Mouse (Mus musculus): Measurements from ENCODE around the gene Gramd4. TPM values are rescaled to one million over a fixed set of nuclear protein-coding genes. Genes with fewer than 3 reads are reported as not detected.

The Gramd4 gene
- polyA plus RNA-seq, 1 experiment from 2014 or later = 15.2 TPM

DNA sequence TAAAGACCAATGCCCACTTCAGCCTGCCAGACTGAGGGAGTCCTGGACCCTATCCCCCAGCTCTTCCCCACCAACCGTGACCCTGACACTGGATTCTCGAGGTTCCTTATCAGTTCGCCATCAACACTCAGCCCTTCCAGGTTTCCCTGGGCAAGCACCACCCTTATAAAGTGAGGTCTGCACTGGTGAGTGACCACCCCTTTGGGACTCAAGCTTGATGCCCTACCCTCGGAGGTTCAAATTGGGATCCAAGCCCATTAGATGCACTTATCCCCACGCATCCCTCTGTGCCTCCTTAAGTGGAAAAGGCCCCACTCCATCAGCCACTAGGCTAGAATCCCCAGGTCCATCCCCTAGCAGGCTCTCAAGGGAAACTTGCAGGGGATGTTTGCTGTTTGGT is 126.6 kb downstream of the Gramd4 start:
- H3K27me3 ChIP-seq (replicated peaks) = no peaks in the 10 kb centered on the region
- H3K9ac ChIP-seq = no peak overlapping the region
- 68% methylated on average over 5 of the region's 5 CpGs for WGBS
- peak overlapping the region; percentile 88 for H3K4me2 ChIP-seq
- H3K4me3 ChIP-seq (replicated peaks) = no peak overlapping the region
- H3K36me3 ChIP-seq = no peaks in the 10 kb centered on the region
- no peak overlapping the region for H3K27ac ChIP-seq
- H3K4me1 ChIP-seq = peaks cover 34% of the 10 kb centered on the region
- no peak for ATAC-seq (ENCODE audit: insufficient read depth, low FRiP score, low read depth)
- no peaks in the 10 kb centered on the region for H3K9me3 ChIP-seq

DNA sequence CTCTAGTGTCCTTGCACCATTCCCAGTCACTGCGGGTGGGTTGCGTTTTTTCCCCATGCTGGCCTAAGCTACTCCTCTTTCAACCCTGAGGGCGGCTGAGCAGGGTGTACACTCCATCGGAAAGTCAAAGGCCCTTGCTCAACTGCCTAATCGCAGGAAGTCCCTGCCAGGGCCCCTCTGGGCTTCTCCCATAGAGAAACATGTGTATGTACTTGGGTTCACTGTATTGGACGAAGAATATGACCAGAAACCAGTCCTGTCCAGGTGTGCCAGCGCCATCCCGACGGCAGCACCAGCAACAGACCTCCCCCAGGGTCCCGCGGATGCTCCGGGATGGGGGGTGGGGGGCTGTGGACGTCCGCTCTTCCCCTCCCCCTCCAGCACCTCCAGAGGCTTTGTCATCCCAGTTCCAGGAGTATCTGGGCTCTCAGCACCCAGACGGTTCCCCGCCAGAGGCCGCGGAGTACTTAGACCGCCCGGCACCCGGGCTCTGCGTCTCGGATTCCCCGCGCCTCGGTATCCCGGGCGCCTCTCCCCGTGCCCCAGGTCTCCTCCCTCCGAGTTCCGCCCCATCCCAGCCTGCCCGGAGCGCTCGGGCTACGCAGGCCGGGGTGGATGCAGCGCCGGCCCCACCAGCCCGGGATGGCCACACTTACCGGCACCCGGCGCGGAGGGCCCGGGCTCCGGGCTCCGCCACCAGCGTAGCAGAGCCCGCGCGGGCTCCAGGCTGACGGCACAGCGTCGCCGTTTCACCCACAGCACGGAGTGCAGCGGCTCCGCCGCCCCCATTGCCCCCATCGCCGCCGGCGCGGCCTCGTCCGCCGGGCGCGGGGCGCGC is 127.6 kb downstream of the Gramd4 start:
- peak overlapping the region; percentile 48 for H3K9ac ChIP-seq
- peak overlapping the region; percentile 88 for H3K4me2 ChIP-seq
- H3K27me3 ChIP-seq (replicated peaks) = no peaks in the 10 kb centered on the region
- no peaks in the 10 kb centered on the region for H3K36me3 ChIP-seq
- WGBS = 1% methylated on average over 70 of the region's 70 CpGs
- H3K4me3 ChIP-seq (replicated peaks) = peak overlapping the region; percentile 60
- H3K9me3 ChIP-seq = no peaks in the 10 kb centered on the region
- H3K27ac ChIP-seq = peak overlapping the region; percentile 75
- ATAC-seq (ENCODE audit: insufficient read depth, low FRiP score, low read depth) = peak; percentile 6; the same call in 1 of the 2 replicates
- peaks cover 35% of the 10 kb centered on the region for H3K4me1 ChIP-seq

DNA sequence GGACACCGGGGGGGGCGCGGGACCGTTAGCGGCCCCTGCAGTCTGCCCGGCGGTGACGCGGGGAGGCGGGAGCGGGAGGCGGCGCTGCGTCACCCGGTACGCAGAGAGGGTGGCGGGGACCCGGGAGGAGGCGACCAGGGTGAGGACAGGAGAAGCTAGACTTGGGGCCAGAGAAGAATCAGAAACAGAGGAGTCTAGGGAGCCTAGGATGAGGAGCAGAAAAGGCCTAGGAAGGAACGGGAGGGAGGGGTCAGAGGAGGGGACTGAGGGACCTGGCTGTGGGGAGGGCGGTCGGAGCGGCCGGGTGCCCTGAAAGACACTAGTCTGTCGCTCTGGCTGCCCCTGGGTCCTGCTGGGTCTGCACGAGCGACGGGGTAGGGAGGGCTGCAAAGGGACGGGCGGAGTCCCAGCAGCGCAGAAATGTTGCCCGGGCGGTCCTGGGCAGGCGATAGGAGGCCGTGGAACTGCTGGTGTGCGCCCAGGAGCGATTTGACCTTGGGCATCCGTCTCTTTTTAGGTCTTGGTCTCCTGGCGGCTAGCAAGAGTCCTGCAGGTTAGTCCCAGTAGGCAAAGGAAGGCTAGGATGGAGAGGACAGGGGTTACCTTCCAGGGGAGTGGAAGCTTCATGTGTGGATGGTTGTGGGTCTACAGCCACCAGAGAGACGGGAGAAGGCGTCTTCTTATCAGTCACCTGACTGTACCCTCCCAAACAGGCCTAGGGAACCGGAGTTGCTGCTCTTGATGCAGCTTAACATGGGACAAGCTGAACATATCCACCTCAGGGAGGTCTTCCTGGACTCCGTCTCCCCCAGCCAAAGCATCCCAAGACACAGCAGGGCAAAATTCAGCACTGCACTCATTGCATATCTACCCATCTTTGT is 128.4 kb downstream of the Gramd4 start, which contains the start of gene Cerk:
Gene Cerk, minus strand, starts transcription at position 453 of the 881 bp plus-strand sequence.
- H3K4me1 ChIP-seq = peaks cover 35% of the 10 kb centered on the region
- 3% methylated on average over 40 of the region's 43 CpGs for WGBS

DNA sequence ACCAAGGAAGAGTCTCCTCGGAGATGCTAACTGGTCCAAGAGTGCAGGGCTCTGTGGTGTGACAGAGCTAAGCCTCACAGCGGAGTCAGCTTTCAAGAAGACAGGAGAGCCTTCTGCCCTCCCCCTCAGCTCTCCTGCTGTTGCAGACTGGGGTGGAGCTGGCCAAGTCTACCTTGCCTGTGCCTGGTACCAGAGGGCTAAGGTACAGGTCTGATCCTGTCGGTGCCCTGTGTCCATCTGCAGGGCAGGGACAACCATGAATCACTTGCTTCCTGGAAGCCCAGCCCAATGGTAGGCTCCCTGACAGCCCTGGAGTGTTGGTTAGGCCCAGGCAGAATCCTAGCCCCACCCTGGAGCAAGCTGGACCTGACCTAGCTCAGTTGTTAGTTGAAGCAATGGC is 129.2 kb downstream of the Gramd4 start:
- Histone ChIP-seq H3K4me3 (replicated peaks) (no peak overlapping the region), H3K9me3 (no peaks in the 10 kb centered on the region), H3K36me3 (no peaks in the 10 kb centered on the region), H3K4me2 (no peak overlapping the region; the same call in 1 of the 2 replicates), H3K27ac (peak overlapping the region; percentile 75; the same call in 1 of the 2 replicates), H3K9ac (no peak overlapping the region), H3K4me1 (peaks cover 35% of the 10 kb centered on the region), H3K27me3 (replicated peaks) (no peaks in the 10 kb centered on the region)
- 62% methylated on average over 3 of the region's 3 CpGs for WGBS
- ATAC-seq (ENCODE audit: insufficient read depth, low FRiP score, low read depth) = no peak

More for the DNA sequence above, 128.4 kb downstream of the Gramd4 start, which contains the start of gene Cerk:
- Histone ChIP-seq H3K9me3 (no peaks in the 10 kb centered on the region), H3K27me3 (replicated peaks) (no peaks in the 10 kb centered on the region), H3K27ac (peak within 1 kb of the TSS; percentile 75), H3K4me3 (replicated peaks) (peak within 1 kb of the TSS; percentile 60), H3K9ac (peak within 1 kb of the TSS; percentile 48), H3K36me3 (no peaks in the 10 kb centered on the region), H3K4me2 (peak within 1 kb of the TSS; percentile 88)
- ATAC-seq (ENCODE audit: insufficient read depth, low FRiP score, low read depth) = peak; percentile 40; the same call in 1 of the 2 replicates

Other genes with a start within 250 kb of the Gramd4 start
- gene Cdpf1, start 246.0 kb upstream of the Gramd4 start, polyA plus RNA-seq (2015; fragmentation: Nextera tagmentation; extraction: Ambion mirVana) = 41.1 and 42.7 TPM in 2 replicates
- 0.18 and 0.21 TPM in 2 replicates for gene Pkdrej, start 236.0 kb upstream of the Gramd4 start, polyA plus RNA-seq (2015; fragmentation: Nextera tagmentation; extraction: Ambion mirVana)
- gene Ttc38, start 225.4 kb upstream of the Gramd4 start, polyA plus RNA-seq (2015; fragmentation: Nextera tagmentation; extraction: Ambion mirVana) = 8.3 and 9.1 TPM in 2 replicates
- gene Gtse1, start 197.9 kb upstream of the Gramd4 start, polyA plus RNA-seq (2015; fragmentation: Nextera tagmentation; extraction: Ambion mirVana) = 23.5 and 26.3 TPM in 2 replicates
- 39.0 and 45.6 TPM in 2 replicates for gene Trmu, start 178.4 kb upstream of the Gramd4 start, polyA plus RNA-seq (2015; fragmentation: Nextera tagmentation; extraction: Ambion mirVana)
- 3.1 and 3.2 TPM in 2 replicates for gene Celsr1, start 23.9 kb upstream of the Gramd4 start, polyA plus RNA-seq (2015; fragmentation: Nextera tagmentation; extraction: Ambion mirVana)
- 11.0 and 12.1 TPM in 2 replicates for gene Cerk, start 128.4 kb downstream of the Gramd4 start, polyA plus RNA-seq (2015; fragmentation: Nextera tagmentation; extraction: Ambion mirVana)
- 10.4 TPM in 2 replicates for gene Tbc1d22a, start 156.8 kb downstream of the Gramd4 start, polyA plus RNA-seq (2015; fragmentation: Nextera tagmentation; extraction: Ambion mirVana)